Mouse (Mus musculus): ENCODE measurements around the gene Plbd1.

Plbd1 gene

DNA sequence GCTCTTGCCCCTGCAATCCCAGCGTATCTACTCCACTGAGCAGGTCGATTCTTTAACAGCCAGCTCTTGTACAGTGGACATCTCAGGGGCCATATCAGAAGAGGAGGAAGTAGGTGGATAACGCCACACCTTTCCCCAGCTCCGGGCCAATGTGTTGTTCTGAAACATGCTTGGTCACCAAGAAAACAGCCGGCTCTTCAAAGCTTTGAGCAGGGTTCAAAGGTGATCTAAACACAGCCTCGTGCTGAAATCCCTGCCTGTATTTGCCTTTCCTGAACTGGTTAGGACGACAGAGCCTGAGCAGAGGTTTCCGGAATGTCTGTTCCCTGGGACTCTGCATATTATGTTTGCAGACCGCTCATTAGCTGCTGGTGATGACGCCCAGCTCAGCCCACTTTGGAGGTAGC is 14.3 kb downstream of the Plbd1 start:
- DNase-seq: no peak

DNA sequence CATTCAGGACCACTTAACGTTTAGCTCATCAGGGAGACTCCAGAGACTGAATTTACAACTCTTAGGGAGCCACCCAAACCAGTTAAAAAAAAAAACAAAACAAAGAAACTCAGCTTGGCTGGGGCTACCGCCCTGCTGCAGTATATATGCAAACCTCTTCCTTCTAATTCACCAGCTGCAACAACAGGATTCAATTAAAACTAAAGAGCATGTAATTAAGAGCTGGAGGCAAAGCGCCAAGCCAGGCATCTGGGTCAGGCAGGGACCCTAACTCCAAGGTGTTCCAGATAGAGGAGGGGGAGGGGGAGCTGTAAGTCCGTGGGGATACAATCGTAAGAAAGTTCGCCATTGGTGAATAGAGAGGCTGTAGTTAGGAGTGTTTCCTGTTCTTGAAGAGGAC is 15.5 kb downstream of the Plbd1 start:
- no peak for DNase-seq

- DNase-seq: no peak
Measured at GRCm38 (mm10) chr6:136645754-136646153, 16.0 kb downstream of the Plbd1 start.

DNA sequence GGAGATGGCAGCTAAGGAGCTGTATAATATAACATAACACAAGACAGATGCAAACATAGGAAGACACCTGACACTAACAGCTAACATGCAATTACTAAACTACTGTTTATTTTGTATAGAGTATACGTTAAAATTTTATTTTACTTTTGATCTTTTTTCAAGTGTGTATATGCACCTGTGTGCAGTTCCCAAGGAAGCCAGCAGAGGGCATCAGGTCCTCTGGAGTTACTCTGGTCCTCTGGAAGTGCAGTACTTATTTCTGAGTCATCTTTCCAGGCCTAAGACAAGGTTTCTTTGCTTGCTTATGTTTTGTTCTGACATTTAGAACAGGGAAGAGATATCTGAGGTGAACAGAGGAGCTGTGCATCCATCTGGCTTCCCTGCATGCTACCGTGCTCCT is 17.6 kb downstream of the Plbd1 start:
- DNase-seq: no peak

DNA sequence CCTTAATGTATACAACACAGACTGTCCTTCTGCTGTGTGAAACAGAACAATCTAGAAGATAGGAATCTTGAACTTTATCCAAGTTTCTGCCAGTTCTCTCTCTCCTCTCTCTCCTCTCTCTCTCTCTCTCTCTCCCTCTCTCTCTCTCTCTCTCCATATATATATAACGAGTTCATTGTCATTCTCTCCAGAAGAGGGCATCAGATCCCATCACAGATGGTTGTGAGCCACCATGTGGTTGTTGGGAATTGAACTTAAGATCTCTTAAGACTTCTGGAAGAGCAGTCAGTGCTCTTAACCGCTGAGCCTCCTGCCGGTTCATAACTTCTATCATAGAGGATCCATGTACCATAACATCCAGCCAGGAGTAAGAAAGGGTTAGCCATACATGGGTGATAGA is 26.7 kb downstream of the Plbd1 start:
- no peak for DNase-seq

GRCm38 (mm10) chr6:136633719-136634118 is 28.0 kb downstream of the Plbd1 start:
- DNase-seq: no peak

GRCm38 (mm10) chr6:136633154-136633553 is 28.6 kb downstream of the Plbd1 start:
- no peak for DNase-seq

DNA sequence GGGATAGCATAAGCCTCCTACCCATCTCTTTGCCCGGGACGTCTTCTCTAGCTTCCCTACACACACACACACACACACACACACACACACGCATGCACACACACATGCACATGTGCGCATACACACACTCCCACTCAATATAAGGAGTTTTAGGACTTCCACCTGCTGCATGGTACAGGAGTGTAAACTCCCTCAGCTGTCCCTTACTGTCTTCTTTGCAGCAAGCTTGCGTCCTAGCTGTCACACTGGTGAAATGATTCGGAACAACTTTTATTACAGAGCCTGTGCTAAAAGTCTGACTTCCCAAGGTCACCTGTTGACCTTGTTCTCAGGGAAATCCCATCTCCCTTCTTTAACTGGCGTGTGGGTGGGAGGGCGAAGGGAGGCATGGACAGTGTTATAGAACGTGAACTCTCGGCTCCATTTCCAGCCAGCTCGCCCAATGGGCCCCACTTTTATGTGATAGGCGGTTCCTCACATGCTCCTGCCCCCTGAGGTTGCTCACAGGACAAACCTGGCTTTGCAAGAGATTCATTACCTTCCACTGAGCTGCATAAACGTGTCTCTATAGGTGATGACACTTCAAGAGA is 29.7 kb downstream of the Plbd1 start:
- no peak for DNase-seq

- DNase-seq: no peak
Measured at GRCm38 (mm10) chr6:136631519-136631918, 30.2 kb downstream of the Plbd1 start.

DNA sequence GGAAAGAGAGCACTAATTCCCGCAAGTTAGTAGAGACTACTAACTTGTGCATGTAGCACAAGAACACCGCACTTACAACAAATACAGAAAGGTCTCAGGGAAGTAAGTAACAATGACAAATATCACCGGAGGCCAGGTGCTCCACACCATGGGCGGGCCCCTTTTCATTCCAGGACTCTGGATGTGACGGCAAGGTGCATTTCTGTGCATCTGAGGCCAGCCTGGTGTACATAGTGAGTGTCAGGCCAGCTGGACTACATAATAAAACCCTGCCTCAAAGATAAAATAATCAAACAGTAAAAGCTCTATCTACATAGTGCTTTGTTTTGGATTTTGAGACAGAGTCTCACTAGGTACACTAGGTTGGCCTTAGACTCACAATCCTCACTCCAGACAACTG is 32.1 kb downstream of the Plbd1 start:
- DNase-seq: no peak

GRCm38 (mm10) chr6:136625421-136625820 is 36.3 kb downstream of the Plbd1 start:
- no peak for DNase-seq

DNA sequence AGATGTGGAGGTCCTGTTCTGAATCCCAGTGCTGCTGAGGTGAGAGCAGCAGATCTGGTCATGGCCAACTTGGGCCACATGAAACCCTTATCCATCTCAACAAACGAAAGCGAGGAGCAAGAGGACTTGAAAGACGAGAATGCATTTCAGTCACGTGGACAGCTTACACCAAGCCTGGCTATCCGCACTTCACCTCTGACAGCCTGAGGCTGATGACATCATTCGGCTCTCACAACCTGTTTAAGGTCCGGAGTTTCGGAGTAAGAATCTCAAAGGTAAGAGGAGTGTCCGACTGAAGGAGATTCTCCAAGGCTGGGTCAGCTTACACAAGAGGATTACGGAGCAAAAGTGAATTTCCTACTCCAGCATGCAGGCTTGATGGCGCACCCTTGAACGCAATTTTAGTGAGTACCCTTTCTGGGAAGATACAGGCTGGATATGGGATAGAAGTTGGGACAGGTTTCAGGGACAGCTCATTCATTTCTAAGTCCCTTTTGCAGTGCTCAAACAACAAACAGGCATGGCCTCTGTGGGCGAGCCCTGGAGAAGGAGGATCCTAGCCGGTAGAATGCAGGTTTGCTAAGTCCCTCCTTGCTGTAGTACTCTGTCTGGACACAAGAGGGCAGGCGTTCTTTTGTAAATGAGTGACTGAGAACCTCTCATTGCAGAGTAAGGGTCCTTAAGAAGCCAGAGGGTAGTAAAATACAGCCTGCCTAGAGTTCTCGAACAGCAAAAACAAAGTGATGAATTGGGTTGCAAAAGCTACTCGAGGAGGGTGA is 41.2 kb downstream of the Plbd1 start:
- peak; percentile 79 for DNase-seq

DNA sequence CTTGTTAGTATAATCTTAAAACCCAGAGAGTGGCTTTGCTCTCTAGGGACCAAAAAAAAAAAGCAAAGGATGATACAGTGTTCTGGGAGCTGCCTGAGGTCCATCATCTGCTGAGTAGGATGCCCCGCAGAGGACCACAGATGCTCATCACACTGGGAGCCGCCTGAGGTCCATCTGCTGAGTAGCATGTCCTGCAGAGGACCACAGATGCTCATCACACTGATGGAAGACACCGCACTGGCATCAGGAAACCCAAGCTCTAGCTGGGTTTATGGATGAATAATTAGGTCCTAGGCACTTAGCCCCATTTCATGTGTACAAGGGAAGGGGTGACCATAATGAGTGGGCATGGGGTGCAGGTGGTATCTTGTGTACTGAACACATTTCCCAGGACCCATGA is 47.6 kb downstream of the Plbd1 start:
- DNase-seq: peak; percentile 92

DNA sequence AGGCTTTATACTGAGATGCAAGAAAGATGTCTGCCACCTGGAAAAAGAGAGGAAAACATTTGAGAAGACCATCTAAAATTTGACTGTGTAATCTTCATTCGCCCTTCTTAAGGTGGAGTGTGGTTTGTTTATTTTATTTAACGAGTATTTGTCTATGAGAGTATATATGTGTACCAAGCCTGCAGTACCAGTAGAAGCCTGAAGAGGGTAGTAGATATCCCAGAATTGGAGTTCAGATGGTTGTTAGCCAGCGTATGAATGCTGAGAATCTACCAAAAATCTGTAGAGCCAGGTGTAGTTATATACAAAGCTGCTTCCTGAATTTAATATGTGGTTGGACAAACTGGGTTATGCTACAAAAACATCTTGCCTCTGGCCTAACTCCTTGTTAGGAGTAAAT is 49.4 kb downstream of the Plbd1 start:
- DNase-seq: peak; percentile 53

DNA sequence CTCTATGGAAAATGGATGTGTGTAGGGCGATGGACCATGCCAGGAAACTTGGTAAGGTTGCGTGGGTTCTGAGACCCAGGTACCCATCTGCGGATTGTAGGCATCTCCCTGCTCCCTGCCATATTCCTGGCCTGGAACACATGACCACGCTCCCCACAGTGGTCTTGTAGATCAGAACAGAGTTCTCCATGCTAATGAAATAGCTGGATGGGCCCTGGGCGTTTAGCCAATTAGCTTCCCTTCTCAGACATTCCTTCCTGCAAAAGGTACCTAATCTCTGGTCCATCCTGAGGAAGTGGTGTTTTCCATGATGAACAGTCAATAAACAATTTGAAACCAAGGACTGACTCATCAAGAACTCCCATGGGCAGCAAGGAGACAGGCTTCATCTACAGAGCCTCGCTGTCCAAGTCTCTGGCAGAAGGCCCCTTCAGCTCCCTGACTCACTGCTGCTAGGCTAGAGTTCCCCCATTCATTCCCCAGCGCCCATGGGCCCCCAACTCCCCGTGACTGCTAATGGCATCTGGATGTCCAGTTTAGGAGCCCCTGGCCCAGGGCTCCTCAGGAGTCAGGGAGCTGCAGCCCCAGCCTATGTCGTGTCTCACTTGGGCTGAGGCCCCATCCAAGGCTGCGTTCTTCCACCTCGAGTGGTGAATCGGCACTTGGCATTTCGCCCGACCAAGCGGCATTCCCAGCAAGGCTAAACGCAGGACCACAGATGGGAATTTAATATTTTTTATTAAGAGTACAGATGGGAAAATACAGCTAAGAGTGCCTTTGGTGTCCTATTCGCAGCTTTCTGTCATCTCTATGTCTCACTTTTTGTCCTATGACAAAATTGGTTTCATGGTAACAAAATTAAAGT is 50.1 kb downstream of the Plbd1 start:
- peak; percentile 56 for DNase-seq

GRCm38 (mm10) chr6:136602601-136603000 is 59.1 kb downstream of the Plbd1 start:
- DNase-seq: no peak

DNA sequence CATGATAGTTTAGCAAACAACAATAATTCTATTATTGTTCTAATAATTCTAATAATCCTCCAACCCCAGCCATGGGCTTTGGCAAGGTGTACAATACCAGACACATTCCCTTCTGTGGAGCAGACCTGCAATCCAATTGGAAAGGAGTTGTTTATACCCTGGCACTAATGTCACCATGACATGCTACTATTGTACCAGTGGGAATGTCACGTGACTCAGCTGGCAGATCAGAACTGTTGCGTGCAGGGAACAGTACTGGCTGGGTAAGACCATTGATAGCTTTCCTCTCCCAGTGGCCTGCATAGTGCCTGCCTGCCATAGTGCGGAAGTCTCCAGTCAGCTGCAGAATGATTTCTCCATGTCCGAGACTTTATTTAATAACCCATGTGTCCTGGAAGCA is 67.2 kb downstream of the Plbd1 start:
- DNase-seq: no peak

DNA sequence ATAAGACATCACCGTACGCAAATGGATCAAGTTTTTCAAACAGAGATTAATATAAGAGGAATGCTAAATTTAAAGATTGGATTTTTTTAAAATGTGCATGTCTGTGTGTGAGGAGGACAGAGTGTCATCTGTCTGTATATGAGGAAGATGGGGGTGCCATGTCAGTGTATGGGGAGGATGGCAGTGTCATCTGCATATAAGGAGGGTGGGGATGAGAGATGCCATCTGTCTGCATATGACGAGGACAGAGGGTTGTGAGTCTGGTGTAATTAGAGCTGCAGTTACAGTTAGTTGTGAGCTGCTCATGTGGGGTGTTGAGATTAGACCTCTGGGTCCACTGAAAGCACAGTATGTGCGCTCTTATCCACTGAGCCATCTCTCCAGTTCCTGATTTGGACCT is 71.0 kb downstream of the Plbd1 start:
- no peak for DNase-seq

GRCm38 (mm10) chr6:136566002-136566401 is 95.7 kb downstream of the Plbd1 start:
- DNase-seq: no peak

Data from cerebellum, adult 9-10 months (tissue).